Mouse (Mus musculus) cerebellum, postnatal 25 days (tissue): ENCODE results near the gene AU022751.
A peak's percentile ranks its signal among the peaks of the same experiment; 100 is the strongest.

Experiments used
- DNase-seq, 2 experiments: peaks; one replicate each; pipeline ENCODE4 v3.0.0; 2021; ENCODE audit warnings: mixed read lengths in 2 of 2

Gene AU022751

GRCm38 (mm10) chrX:6082954-6083680 lies at the start of gene AU022751:
Gene AU022751, minus strand, starts transcription at chrX:6083419.
- DNase-seq: no peak

GRCm38 (mm10) chrX:6091996-6092757 lies 9.0 kb upstream of the AU022751 start:
- peak; percentile 71 to 76 for DNase-seq

GRCm38 (mm10) chrX:6091547-6091946 lies 8.3 kb upstream of the AU022751 start:
- no peak for DNase-seq

GRCm38 (mm10) chrX:6061563-6061962 lies 21.7 kb downstream of the AU022751 start:
- no peak for DNase-seq

GRCm38 (mm10) chrX:6047936-6048614 lies 35.1 kb downstream of the AU022751 start:
- peak; percentile 15 to 40 for DNase-seq

- DNase-seq: peak; percentile 42 to 44
Observed at GRCm38 (mm10) chrX:6047066-6047935, 35.9 kb downstream of the AU022751 start, which contains the start of gene Nudt11. Gene Nudt11, plus strand, starts transcription at chrX:6047453.
